Mouse (Mus musculus) 416B (cell line): ENCODE measurements around the gene Klk9.

ENCODE experiments used
- DNase-seq: peaks from one replicate; pipeline ENCODE4 v3.0.0; 2011; ENCODE audit warnings: low read depth

Gene Klk9

GRCm38 (mm10) chr7:43791591-43791990 lies at the start of gene Klk9:
Gene Klk9, plus strand, starts transcription at chr7:43791891.
- no peak for DNase-seq

GRCm38 (mm10) chr7:43747788-43748187 lies 43.9 kb upstream of the Klk9 start:
- peak; percentile 10 for DNase-seq

GRCm38 (mm10) chr7:43752806-43753205 lies 38.9 kb upstream of the Klk9 start:
- no peak for DNase-seq

GRCm38 (mm10) chr7:43766484-43766883 lies 25.2 kb upstream of the Klk9 start:
- DNase-seq = no peak

GRCm38 (mm10) chr7:43768597-43768996 lies 23.1 kb upstream of the Klk9 start, which contains the start of gene Klk12:
Gene Klk12, plus strand, starts transcription at chr7:43768897.
- no peak for DNase-seq

- no peak for DNase-seq
Measured at GRCm38 (mm10) chr7:43769636-43770035, 22.1 kb upstream of the Klk9 start.

GRCm38 (mm10) chr7:43770701-43771100 lies 21.0 kb upstream of the Klk9 start:
- DNase-seq = no peak

- no peak for DNase-seq
Measured at GRCm38 (mm10) chr7:43771916-43772315, 19.8 kb upstream of the Klk9 start.

- no peak for DNase-seq
Measured at GRCm38 (mm10) chr7:43772901-43773300, 18.8 kb upstream of the Klk9 start.

GRCm38 (mm10) chr7:43774364-43774763 lies 17.3 kb upstream of the Klk9 start, which contains the start of gene Klk11:
Gene Klk11, plus strand, starts transcription at chr7:43774604.
- DNase-seq = no peak

- DNase-seq = no peak
Measured at GRCm38 (mm10) chr7:43774802-43775201, 16.9 kb upstream of the Klk9 start.

- no peak for DNase-seq
Measured at GRCm38 (mm10) chr7:43775311-43776057, 16.2 kb upstream of the Klk9 start.

GRCm38 (mm10) chr7:43776506-43776905 lies 15.2 kb upstream of the Klk9 start:
- DNase-seq = no peak

- no peak for DNase-seq
Measured at GRCm38 (mm10) chr7:43777423-43777822, 14.3 kb upstream of the Klk9 start.

GRCm38 (mm10) chr7:43778176-43778970 lies 13.3 kb upstream of the Klk9 start:
- DNase-seq = no peak

- DNase-seq = no peak
Measured at GRCm38 (mm10) chr7:43780241-43780640, 11.4 kb upstream of the Klk9 start.

GRCm38 (mm10) chr7:43780746-43781145 lies 10.9 kb upstream of the Klk9 start, which contains the start of gene Klk10:
Gene Klk10, plus strand, starts transcription at chr7:43781035.
- no peak for DNase-seq

GRCm38 (mm10) chr7:43781541-43781940 lies 10.2 kb upstream of the Klk9 start:
- no peak for DNase-seq

- peak; percentile 68 for DNase-seq
Measured at GRCm38 (mm10) chr7:43782275-43783265, 9.1 kb upstream of the Klk9 start.

GRCm38 (mm10) chr7:43785286-43785685 lies 6.4 kb upstream of the Klk9 start:
- peak; percentile 45 for DNase-seq

GRCm38 (mm10) chr7:43788096-43788495 lies 3.6 kb upstream of the Klk9 start:
- DNase-seq = no peak

- DNase-seq = peak; percentile 5
Measured at GRCm38 (mm10) chr7:43789295-43789694, 2.4 kb upstream of the Klk9 start.
